Mouse (Mus musculus) left cerebral cortex, adult 2 months (tissue): ENCODE measurements around the gene B230217C12Rik. TPM values are rescaled to one million over a fixed set of nuclear protein-coding genes. Genes with fewer than 3 reads are reported as not detected.
A peak's percentile ranks its signal among the peaks of the same experiment; 100 is the strongest.

Experiments
- DNase-seq, 2 experiments: peaks; one replicate each; pipeline ENCODE4 v3.0.0; 2021 to 2022; ENCODE audit warnings: low spot score in 2 of 2, mixed read lengths in 1 of 2; ENCODE audit errors: extremely low spot score in 1 of 2
- H3K27ac ChIP-seq: fragments of 200-600 bp; 2 replicates; pipeline ENCODE4 v1.8.1; 2022
- H3K4me3 ChIP-seq: fragments of 200-600 bp; 2 replicates; pipeline ENCODE4 v1.8.1; 2022
- CTCF ChIP-seq: fragments of 200-600 bp; IDR thresholded peaks from 2 replicates; pipeline ENCODE4 v1.8.1; 2022; ENCODE audit warnings: antibody characterized with exemption, mild to moderate bottlenecking, moderate library complexity
- intact Hi-C: fragments of 180-260 bp; cut with DNase I; formaldehyde crosslinking; loops from one replicate; pipeline ENCODE4 v1.15.1; 2025
- total RNA-seq, 2 experiments: library from RNA; stranded (reverse); gene quantifications; 2 replicates each; pipeline ENCODE4 v1.2.3; 2021

Gene B230217C12Rik
- total RNA-seq, 2 experiments from 2014 or later: 77.6 to 78.9 TPM

DNA sequence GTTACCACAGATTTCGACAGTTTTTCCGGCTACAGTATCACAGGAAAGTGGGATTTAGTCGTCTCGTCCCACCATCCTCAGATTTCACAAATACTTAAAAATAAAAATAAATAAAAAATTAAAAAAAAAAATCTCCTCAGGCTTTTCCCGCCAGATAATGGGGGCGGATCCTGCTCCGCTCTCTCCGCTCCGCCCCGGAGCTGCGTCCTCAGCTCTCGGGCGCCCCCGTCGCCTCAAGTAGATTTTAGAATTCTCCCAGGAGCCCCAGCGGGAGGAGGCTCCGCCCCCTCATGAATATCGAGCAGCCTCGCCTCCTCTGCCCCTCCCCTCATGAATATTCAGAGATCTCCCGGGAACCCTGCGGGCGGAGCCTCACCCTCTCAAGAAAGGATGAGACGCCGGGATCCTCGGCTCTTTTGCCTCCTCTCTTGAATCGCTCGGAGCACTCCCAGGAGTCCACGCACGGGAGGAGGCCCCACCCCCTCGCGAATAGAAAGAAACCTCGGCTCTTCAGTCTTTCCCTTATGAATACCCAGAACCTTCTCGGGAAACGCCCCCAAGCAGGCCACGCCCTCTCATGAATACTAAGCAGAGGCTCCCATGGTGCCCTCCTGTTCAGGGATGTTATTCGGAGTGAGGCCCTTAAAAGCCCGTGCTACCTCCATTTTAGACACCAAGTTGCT, 43.5 kb downstream of the B230217C12Rik start, which contains the start of gene Fbxo47:
Gene Fbxo47, minus strand, starts transcription at position 237 of the 683 bp plus-strand sequence.
- Histone ChIP-seq H3K27ac (peak within 1 kb of the TSS; percentile 78), H3K4me3 (peak within 1 kb of the TSS; percentile 64)
- peak; percentile 85 for TF ChIP-seq CTCF
- DNase-seq: peak; percentile 92 to 96
- intact Hi-C loops: loop anchor here (1.0 to 5.0 kb wide), 4 partner anchors 43 to 182 kb away; partner anchors contain the start of genes B230217C12Rik, Pcgf2 and Psmb3

DNA sequence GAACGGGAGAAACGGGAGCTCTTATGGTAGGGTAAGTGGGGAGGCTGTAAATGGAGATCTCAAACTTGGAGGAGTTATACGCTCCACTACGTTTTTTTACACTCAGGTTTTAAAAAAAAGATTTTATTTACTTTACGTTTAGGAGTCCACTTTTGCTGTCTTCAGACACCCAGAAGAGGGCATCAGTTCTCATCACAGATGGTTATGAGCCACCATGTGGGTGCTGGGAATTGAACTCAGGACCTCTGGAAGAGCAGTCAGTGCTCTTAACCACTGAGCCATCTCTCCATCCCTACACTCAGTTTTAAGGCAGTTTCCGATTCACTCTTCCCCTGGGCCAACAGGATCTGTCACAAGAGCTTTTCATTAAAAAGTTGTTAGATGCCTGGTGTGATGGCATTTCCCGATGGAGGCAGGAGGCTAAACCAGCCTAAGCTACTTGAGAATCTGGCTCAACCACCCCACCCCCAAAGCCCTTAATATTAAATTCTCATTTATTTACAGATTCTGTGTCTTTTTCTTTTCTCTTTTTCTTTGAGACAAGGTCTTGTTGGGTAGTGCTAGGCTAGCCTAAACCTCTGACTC, 44.1 kb downstream of the B230217C12Rik start:
- intact Hi-C loops: loop anchor here (2.0 to 5.0 kb wide), 3 partner anchors 44 to 182 kb away; partner anchors contain the start of genes B230217C12Rik, Pcgf2 and Psmb3
- no peak; the same call in 1 of the 2 replicates for TF ChIP-seq CTCF
- no peak for DNase-seq
- peak overlapping the region; percentile 64 for H3K4me3 ChIP-seq
- H3K27ac ChIP-seq: peak overlapping the region; percentile 78

DNA sequence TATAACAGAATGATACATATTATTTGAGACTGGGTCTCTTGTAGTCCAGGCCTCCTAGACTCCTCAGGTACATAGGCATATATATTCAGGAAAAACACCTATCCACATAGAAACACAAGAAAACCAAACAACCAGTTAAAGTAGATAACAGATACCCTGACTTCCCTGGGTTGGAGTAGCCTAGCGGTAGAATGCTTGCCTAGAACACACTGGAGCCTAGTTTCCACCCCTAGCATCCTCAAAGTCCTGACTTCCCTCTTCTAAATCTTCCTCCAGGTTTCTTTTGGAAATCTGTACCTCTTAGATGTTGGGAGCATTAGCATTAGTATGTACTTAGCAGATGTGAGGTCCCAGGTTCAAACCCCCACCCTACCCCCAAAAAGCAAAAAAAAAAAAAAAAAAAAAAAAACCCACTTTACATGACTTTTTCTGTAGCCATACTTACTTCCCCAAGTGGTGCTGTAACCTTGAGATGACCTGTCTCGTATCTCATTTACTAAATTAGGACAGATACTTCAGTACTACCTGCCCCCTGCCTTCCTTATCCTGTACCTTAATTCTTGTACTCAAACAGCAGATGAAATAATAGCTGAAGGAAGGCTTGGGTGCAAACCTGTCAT, 44.8 kb downstream of the B230217C12Rik start:
- TF ChIP-seq CTCF: no peak
- intact Hi-C loops: loop anchor here (2.0 kb wide), 2 partner anchors 45 to 85 kb away; partner anchors contain the start of gene B230217C12Rik
- no peak overlapping the region for H3K4me3 ChIP-seq
- H3K27ac ChIP-seq: no peak overlapping the region
- no peak for DNase-seq

DNA sequence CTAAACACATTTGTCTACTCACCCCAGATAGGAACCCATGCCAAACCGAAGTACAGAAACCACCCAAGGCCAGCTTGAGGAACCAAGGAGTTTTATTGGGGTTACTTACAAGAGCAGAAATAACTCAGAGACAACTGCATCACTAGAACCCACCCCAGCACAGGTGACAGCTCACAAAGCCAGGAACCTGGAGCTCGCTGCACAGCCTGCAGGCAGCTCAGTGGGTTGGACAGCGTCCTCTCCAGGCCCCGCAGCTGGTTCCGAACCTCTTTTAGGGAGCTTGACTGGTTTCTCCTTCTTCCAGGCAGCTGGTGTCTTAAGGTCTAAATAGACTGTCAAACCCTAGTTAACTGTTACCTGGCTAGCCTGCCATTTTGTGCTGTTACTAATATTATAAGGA, 51.2 kb downstream of the B230217C12Rik start:
- no peak overlapping the region for H3K27ac ChIP-seq
- no peak overlapping the region for H3K4me3 ChIP-seq
- TF ChIP-seq CTCF: no peak
- intact Hi-C loops: no loop called here
- no peak for DNase-seq

Other genes with a start within 250 kb of the B230217C12Rik start
- 100 to 1,000 TPM in 1 of 2 experiments, 10 to 100 TPM in 1; 99.9 to 107 TPM for gene Epop, start 211.1 kb upstream of the B230217C12Rik start, total RNA-seq
- gene Mllt6, start 177.4 kb upstream of the B230217C12Rik start, total RNA-seq: 100 to 1,000 TPM; 143 to 147 TPM
- gene Cisd3, start 155.0 kb upstream of the B230217C12Rik start, total RNA-seq: 10 to 100 TPM; 47.7 to 57.6 TPM
- gene Pcgf2, start 140.3 kb upstream of the B230217C12Rik start, total RNA-seq: 10 to 100 TPM; 36.2 to 39.6 TPM
- 100 to 1,000 TPM; 113 to 123 TPM for gene Psmb3, start 137.4 kb upstream of the B230217C12Rik start, total RNA-seq
- gene Pip4k2b, start 96.1 kb upstream of the B230217C12Rik start, total RNA-seq: 100 to 1,000 TPM; 114 to 117 TPM
- gene Cwc25, start 74.2 kb upstream of the B230217C12Rik start, total RNA-seq: 10 to 100 TPM; 19.5 to 21.3 TPM
- 1 to 10 TPM in 1 of 2 experiments, not detected in 1; 1.0 TPM for gene 1700001P01Rik, start 64.9 kb upstream of the B230217C12Rik start, total RNA-seq
- 100 to 1,000 TPM; 326 to 327 TPM for gene Rpl23, start 58.3 kb upstream of the B230217C12Rik start, total RNA-seq
- 100 to 1,000 TPM; 174 to 191 TPM for gene Lasp1, start 41.8 kb upstream of the B230217C12Rik start, total RNA-seq
- 1 to 10 TPM; 2.8 to 2.9 TPM for gene Fbxo47, start 43.4 kb downstream of the B230217C12Rik start, total RNA-seq
- gene Plxdc1, start 145.7 kb downstream of the B230217C12Rik start, total RNA-seq: 10 to 100 TPM; 35.2 to 37.1 TPM
- gene Arl5c, start 155.4 kb downstream of the B230217C12Rik start, total RNA-seq: 1 to 10 TPM; 1.2 TPM
- gene Cacnb1, start 182.3 kb downstream of the B230217C12Rik start, total RNA-seq: 100 to 1,000 TPM; 150 to 170 TPM
- 100 to 1,000 TPM; 560 to 591 TPM for gene Rpl19, start 185.9 kb downstream of the B230217C12Rik start, total RNA-seq
- gene Stac2, start 212.7 kb downstream of the B230217C12Rik start, total RNA-seq: 10 to 100 TPM; 97.3 to 99.9 TPM